Mouse (Mus musculus) neural tube, embryonic 14.5 days (tissue): ENCODE data around the gene Dtl. TPM values are rescaled to one million over a fixed set of nuclear protein-coding genes. Genes with fewer than 3 reads are reported as not detected.
"Not testable (repeated sequence)": the region's sequence is repeated elsewhere in the genome, so short reads cannot be mapped to it uniquely, and the experiment has no call there.

Experiments
- ATAC-seq: fragments of 200-750 bp; cut with Nextera tagmentation; 2 replicates; pipeline ENCODE4 v1.8.0; 2017; ENCODE audit warnings: low read depth, mild to moderate bottlenecking, moderate TSS enrichment, moderate library complexity
- H3K27ac ChIP-seq: fragments of 300-500 bp; sonication (generic); 2 replicates; pipeline ENCODE4 v1.5.1; 2014; ENCODE audit warnings: low read depth, mild to moderate bottlenecking, control low read depth, low read length, moderate library complexity, mixed read lengths
- H3K27me3 ChIP-seq: fragments of 300-500 bp; sonication (generic); 2 replicates; pipeline ENCODE4 v1.6.1; 2014; ENCODE audit warnings: low read length; ENCODE audit not compliant: control insufficient read depth, insufficient read depth
- H3K36me3 ChIP-seq: fragments of 300-500 bp; sonication (generic); 2 replicates; pipeline ENCODE4 v1.6.1; 2014; ENCODE audit warnings: low read length, mixed read lengths; ENCODE audit not compliant: control insufficient read depth, insufficient read depth
- H3K4me1 ChIP-seq: fragments of 300-500 bp; sonication (generic); 2 replicates; pipeline ENCODE4 v1.6.1; 2014; ENCODE audit warnings: low read length; ENCODE audit not compliant: control insufficient read depth, insufficient read depth
- H3K4me2 ChIP-seq: fragments of 300-500 bp; sonication (generic); 2 replicates; pipeline ENCODE4 v1.6.1; 2014; ENCODE audit warnings: mild to moderate bottlenecking, low read depth, low read length, control low read depth
- H3K4me3 ChIP-seq: fragments of 300-500 bp; sonication (generic); 2 replicates; pipeline ENCODE4 v1.5.1; 2014; ENCODE audit warnings: low read depth, low read length, control low read depth, mixed read lengths
- H3K9ac ChIP-seq: fragments of 300-500 bp; sonication (generic); replicated peaks from 2 replicates; pipeline ENCODE4 v1.6.1; 2014; ENCODE audit warnings: low read depth, mild to moderate bottlenecking, control low read depth, low read length, mixed read lengths
- H3K9me3 ChIP-seq: fragments of 300-500 bp; sonication (generic); 2 replicates; pipeline ENCODE4 v1.6.1; 2016; ENCODE audit warnings: low read length; ENCODE audit not compliant: control insufficient read depth
- WGBS: fragments of 180-500 bp; shearing (Covaris S2); extraction: QIAGEN DNeasy Blood & Tissue Kit; methylation state at CpG from one replicate; pipeline ENCODE4 v1.1.7; 2014; 5-methylcytosine and 5-hydroxymethylcytosine counted together
- polyA plus RNA-seq: library from polyadenylated mRNA; unstranded; fragments of >200 nt; fragmentation: Nextera tagmentation; extraction: Ambion mirVana; gene quantifications from 2 replicates; pipeline ENCODE4 v1.2.1, GENCODE M21; 2014

Gene Dtl
- polyA plus RNA-seq, 1 experiment from 2014 or later, result 3.5 TPM

- no peaks in the 10 kb centered on the region for H3K36me3 ChIP-seq
- no peak overlapping the region for H3K27ac ChIP-seq
- H3K4me2 ChIP-seq, result no peak overlapping the region
- no peak overlapping the region for H3K4me3 ChIP-seq
- H3K27me3 ChIP-seq, result no peaks in the 10 kb centered on the region
- WGBS, result 86% methylated on average over 4 of the region's 4 CpGs
- H3K9ac ChIP-seq, result no peak overlapping the region
- H3K9me3 ChIP-seq, result no peaks in the 10 kb centered on the region
- H3K4me1 ChIP-seq, result no peaks in the 10 kb centered on the region
- ATAC-seq, result no peak
Measured at GRCm38 (mm10) chr1:191518911-191519310, 56.4 kb downstream of the Dtl start.

- H3K9me3 ChIP-seq, result no peaks in the 10 kb centered on the region
- H3K36me3 ChIP-seq, result no peaks in the 10 kb centered on the region
- H3K4me3 ChIP-seq, result no peak overlapping the region
- H3K4me2 ChIP-seq, result no peak overlapping the region
- ATAC-seq, result no peak
- 86% methylated on average over 5 of the region's 5 CpGs for WGBS
- no peak overlapping the region for H3K27ac ChIP-seq
- no peaks in the 10 kb centered on the region for H3K27me3 ChIP-seq
- no peaks in the 10 kb centered on the region for H3K4me1 ChIP-seq
- H3K9ac ChIP-seq, result no peak overlapping the region
Measured at GRCm38 (mm10) chr1:191517969-191518368, 57.4 kb downstream of the Dtl start.

- H3K4me2 ChIP-seq, result no peak overlapping the region
- H3K27ac ChIP-seq, result no peak overlapping the region
- no peaks in the 10 kb centered on the region for H3K36me3 ChIP-seq
- 71% methylated on average over 3 of the region's 3 CpGs for WGBS
- H3K4me3 ChIP-seq, result no peak overlapping the region
- no peaks in the 10 kb centered on the region for H3K27me3 ChIP-seq
- no peak for ATAC-seq
- H3K9me3 ChIP-seq, result no peaks in the 10 kb centered on the region
- no peaks in the 10 kb centered on the region for H3K4me1 ChIP-seq
- H3K9ac ChIP-seq, result no peak overlapping the region
Measured at GRCm38 (mm10) chr1:191517056-191517455, 58.3 kb downstream of the Dtl start.

GRCm38 (mm10) chr1:191516351-191516750 lies 59.0 kb downstream of the Dtl start:
- WGBS, result 95% methylated on average over 2 of the region's 2 CpGs
- ATAC-seq, H3K9ac ChIP-seq, H3K27ac ChIP-seq, H3K4me1 ChIP-seq, H3K9me3 ChIP-seq, H3K36me3 ChIP-seq, H3K27me3 ChIP-seq, H3K4me3 ChIP-seq, H3K4me2 ChIP-seq: not testable (repeated sequence)

GRCm38 (mm10) chr1:191513195-191513594 lies 62.1 kb downstream of the Dtl start:
- WGBS, result 93% methylated on average over 4 of the region's 4 CpGs
- no peak overlapping the region for H3K4me3 ChIP-seq
- H3K9ac ChIP-seq, result no peak overlapping the region
- no peaks in the 10 kb centered on the region for H3K4me1 ChIP-seq
- H3K9me3 ChIP-seq, result no peaks in the 10 kb centered on the region
- H3K36me3 ChIP-seq, result no peaks in the 10 kb centered on the region
- no peak overlapping the region for H3K27ac ChIP-seq
- no peak overlapping the region for H3K4me2 ChIP-seq
- no peaks in the 10 kb centered on the region for H3K27me3 ChIP-seq
- ATAC-seq, result no peak

- no peak overlapping the region for H3K27ac ChIP-seq
- no peaks in the 10 kb centered on the region for H3K36me3 ChIP-seq
- ATAC-seq, result no peak
- no peaks in the 10 kb centered on the region for H3K27me3 ChIP-seq
- no peaks in the 10 kb centered on the region for H3K4me1 ChIP-seq
- no peaks in the 10 kb centered on the region for H3K9me3 ChIP-seq
- no peak overlapping the region for H3K4me2 ChIP-seq
- H3K9ac ChIP-seq, result no peak overlapping the region
- H3K4me3 ChIP-seq, result no peak overlapping the region
- WGBS, result 84% methylated on average over 4 of the region's 4 CpGs
Measured at GRCm38 (mm10) chr1:191512383-191512782, 63.0 kb downstream of the Dtl start.

GRCm38 (mm10) chr1:191511503-191511902 lies 63.8 kb downstream of the Dtl start:
- Histone ChIP-seq H3K4me1 (no peaks in the 10 kb centered on the region), H3K4me2 (no peak overlapping the region), H3K4me3 (no peak overlapping the region), H3K9me3 (no peaks in the 10 kb centered on the region), H3K9ac (no peak overlapping the region), H3K27me3 (no peaks in the 10 kb centered on the region), H3K27ac (no peak overlapping the region), H3K36me3 (no peaks in the 10 kb centered on the region)
- ATAC-seq, result no peak
- WGBS, result 93% methylated on average over 8 of the region's 8 CpGs

- Histone ChIP-seq H3K4me2 (no peak overlapping the region), H3K27ac (no peak overlapping the region), H3K4me1 (no peaks in the 10 kb centered on the region), H3K9ac (no peak overlapping the region), H3K4me3 (no peak overlapping the region), H3K9me3 (no peaks in the 10 kb centered on the region), H3K27me3 (no peaks in the 10 kb centered on the region), H3K36me3 (no peaks in the 10 kb centered on the region)
- WGBS, result 85% methylated on average over 3 of the region's 3 CpGs
- no peak for ATAC-seq
Measured at GRCm38 (mm10) chr1:191509865-191510264, 65.5 kb downstream of the Dtl start.

- no peak overlapping the region for H3K9ac ChIP-seq
- no peaks in the 10 kb centered on the region for H3K36me3 ChIP-seq
- WGBS, result 93% methylated on average over 6 of the region's 6 CpGs
- no peak overlapping the region for H3K4me2 ChIP-seq
- no peak for ATAC-seq
- H3K27me3 ChIP-seq, result no peaks in the 10 kb centered on the region
- H3K9me3 ChIP-seq, result no peaks in the 10 kb centered on the region
- H3K4me1 ChIP-seq, result no peaks in the 10 kb centered on the region
- H3K4me3 ChIP-seq, result no peak overlapping the region
- H3K27ac ChIP-seq, result no peak overlapping the region
Measured at GRCm38 (mm10) chr1:191509131-191509530, 66.2 kb downstream of the Dtl start.

- Histone ChIP-seq H3K27ac (no peak overlapping the region), H3K27me3 (no peaks in the 10 kb centered on the region), H3K9me3 (no peaks in the 10 kb centered on the region), H3K4me2 (no peak overlapping the region), H3K9ac (no peak overlapping the region), H3K36me3 (no peaks in the 10 kb centered on the region), H3K4me3 (no peak overlapping the region), H3K4me1 (no peaks in the 10 kb centered on the region)
- 61% methylated on average over 1 of the region's 1 CpGs for WGBS
- no peak for ATAC-seq
Measured at GRCm38 (mm10) chr1:191506791-191507190, 68.6 kb downstream of the Dtl start.
